Mouse (Mus musculus): Measurements from ENCODE around the gene Wdr24.

DNA sequence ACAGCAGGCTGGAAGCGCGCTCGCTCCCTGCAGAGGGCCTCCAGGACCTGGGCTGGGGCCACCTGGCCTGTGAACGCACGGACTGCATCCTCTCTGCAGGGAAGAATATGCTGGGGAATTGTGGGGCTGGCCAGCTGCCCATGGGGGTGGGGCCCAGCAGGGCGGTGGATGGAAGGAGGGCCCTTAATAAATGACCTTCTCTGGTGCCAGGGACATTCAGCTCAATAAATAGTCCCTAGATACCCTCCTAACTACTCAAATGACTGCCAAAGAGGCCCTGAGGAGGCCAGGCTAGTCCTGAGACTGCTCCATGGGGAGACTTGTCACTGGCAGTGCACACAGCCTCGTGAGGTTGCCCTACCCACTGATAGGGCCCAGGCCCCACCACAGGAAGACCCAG is 40.3 kb upstream of the Wdr24 start:
- TF ChIP-seq POLR2A (IDR thresholded peaks at IDR 0.05; ENCODE audit: borderline replicate concordance, extremely low read depth, insufficient read depth, insufficient read length, poor library complexity, severe bottlenecking) (no peak), CTCF (IDR thresholded peaks at IDR 0.05; ENCODE audit: borderline replicate concordance, extremely low read depth, insufficient read depth, insufficient read length) (no peak)

All from brain, embryonic 14.5 days (tissue).